Mouse (Mus musculus): ENCODE data around the gene Tmcc1.

GRCm38 (mm10) chr6:116131771-116132170 lies 61.5 kb downstream of the Tmcc1 start:
- TF ChIP-seq CTCF (IDR thresholded peaks at IDR 0.05; ENCODE audit: low read depth, low read length) (no peak), POLR2A (IDR thresholded peaks at IDR 0.05; ENCODE audit: insufficient read depth, low read length) (no peak)
